Comparison of ENCODE assay signal across 23 mouse cellular contexts in the genomic region with DNA sequence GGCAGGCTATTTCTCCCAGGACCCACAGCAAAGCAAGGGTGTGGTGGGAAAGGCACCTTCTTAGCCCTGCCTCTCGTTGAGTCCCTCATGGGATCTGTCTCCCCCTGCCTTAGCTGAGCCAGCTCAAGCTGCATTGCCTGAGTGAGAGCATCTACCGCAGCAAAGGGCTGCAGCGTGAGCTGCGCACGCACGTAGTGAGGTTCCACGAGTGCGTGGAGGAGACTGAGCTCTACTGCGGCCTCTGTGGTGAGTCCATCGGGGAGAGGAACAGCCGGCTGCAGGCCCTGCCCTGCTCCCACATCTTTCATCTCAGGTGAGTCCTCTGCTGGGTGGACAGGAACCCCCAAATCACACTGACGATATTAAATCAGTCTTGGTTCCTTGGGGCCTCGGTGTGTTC. TPM values are rescaled to one million over a fixed set of nuclear protein-coding genes. Genes with fewer than 3 reads are reported as not detected.
DNase-seq lines count a peak whose midpoint lies in the region; ATAC-seq and TF ChIP-seq lines count a peak whose summit lies in the region.
"Had no signal": no experiment of that assay in that cellular context is flagged by ENCODE, and none has a peak within 500 bp of the region (broad histone marks: within the 10 kb centered on the region; RNA-seq: fewer than 3 reads in every experiment).

No protein-coding gene starts in this region.

- 84% methylated on average over 13 of the region's 13 CpGs for WGBS in hindbrain, embryonic 10.5 days
- 81% methylated on average over 13 of the region's 13 CpGs for WGBS in hindbrain, embryonic 13.5 days
- WGBS in embryonic facial prominence, embryonic 14.5 days, result 82% methylated on average over 13 of the region's 13 CpGs

- no peaks in the 10 kb centered on the region for H3K9me3 ChIP-seq in hindbrain, embryonic 10.5 days
- H3K9me3 ChIP-seq in hindbrain, embryonic 13.5 days, result no peaks in the 10 kb centered on the region; the same call in 1 of the 2 replicates
- H3K9me3 ChIP-seq in ES-Bruce4 (replicated peaks; ENCODE audit: control insufficient read depth, insufficient read depth, low read length, poor library complexity, severe bottlenecking) (no peaks in the 10 kb centered on the region), ES-E14 (ENCODE audit: control insufficient read depth, insufficient read depth, low read depth, low read length) (no peaks in the 10 kb centered on the region)
- H3K9me3 ChIP-seq in embryonic facial prominence, embryonic 14.5 days (ENCODE audit: control insufficient read depth, low read length), result no peaks in the 10 kb centered on the region
- H3K9me3 ChIP-seq: G1E; liver, embryonic 13.5 days; midbrain, embryonic 15.5 days had no signal

- H3K9ac ChIP-seq in hindbrain, embryonic 13.5 days, result no peak overlapping the region
- H3K9ac ChIP-seq in ES-Bruce4 (ENCODE audit: low read depth, poor library complexity, severe bottlenecking) (no peak overlapping the region), ES-E14 (ENCODE audit: insufficient read depth, low read depth, low read length, poor library complexity, severe bottlenecking) (peak overlapping the region; percentile 72; the same call in 1 of the 2 replicates)
- 0 out of 2 replicates have a peak overlapping the region, but pooled peaks have one; percentile 6 for H3K9ac ChIP-seq in embryonic facial prominence, embryonic 14.5 days (ENCODE audit: low read depth, low read length)
- H3K9ac ChIP-seq: liver, embryonic 13.5 days; midbrain, embryonic 15.5 days had no signal

- no peak overlapping the region for H3K4me2 ChIP-seq in hindbrain, embryonic 13.5 days
- no peak overlapping the region for H3K4me2 ChIP-seq in embryonic facial prominence, embryonic 14.5 days (ENCODE audit: low read depth, low read length)
- H3K4me2 ChIP-seq: liver, embryonic 13.5 days; midbrain, embryonic 15.5 days had no signal

- in situ Hi-C loops in ES-E14 (cut with MboI; ENCODE audit: low sequenced_read_pairs in 2 of 2, unreplicated experiment in 2 of 2), result no loop called here

- peaks cover 18% of the 10 kb centered on the region for H3K4me1 ChIP-seq in hindbrain, embryonic 10.5 days (replicated peaks)
- H3K4me1 ChIP-seq in hindbrain, embryonic 13.5 days (replicated peaks), result peaks cover 5% of the 10 kb centered on the region
- peaks cover 4% of the 10 kb centered on the region for H3K4me1 ChIP-seq in ES-Bruce4 (ENCODE audit: control insufficient read depth, insufficient read depth, low read length)
- H3K4me1 ChIP-seq in ES-E14 (ENCODE audit: control insufficient read depth in 2 of 2, insufficient read depth in 2 of 2, low read length in 2 of 2, poor library complexity in 1 of 2), result peaks cover 7 to 23% of the 10 kb centered on the region in 2 experiments; a peak in 3 of 4 replicates
- H3K4me1 ChIP-seq in embryonic facial prominence, embryonic 14.5 days (ENCODE audit: control insufficient read depth, insufficient read depth, low read length), result no peaks in the 10 kb centered on the region
- H3K4me1 ChIP-seq: midbrain, embryonic 15.5 days had no signal

- no peak for TF ChIP-seq EP300 in ES-Bruce4 (IDR thresholded peaks at IDR 0.05; ENCODE audit: insufficient read depth, low read depth, low read length)

- DNase-seq in hindbrain, embryonic 10.5 days (ENCODE audit: low spot score), result no peak
- no peak for DNase-seq in ES-E14 (ENCODE audit: low read depth, low spot score)
- no peak for DNase-seq in embryonic facial prominence, embryonic 14.5 days (ENCODE audit: low spot score)
- DNase-seq in adrenal gland, adult 2 months, result no peak
- no peak for DNase-seq in right cerebral cortex, adult 2 months (ENCODE audit: low spot score in 2 of 2)
- DNase-seq: adrenal gland, postnatal 14 days; cerebellum, adult 2 months; gastrocnemius, postnatal 36 days; heart, postnatal 14 days; kidney, postnatal 36 days; liver, embryonic 13.5 days; lung, adult 2 months; lung, postnatal 14 days; right cerebral cortex, postnatal 4 days; thymus, adult 18-20 months; thymus, postnatal 36 days had no signal

- peak overlapping the region; percentile 71; the same call in 1 of the 2 replicates for H3K27ac ChIP-seq in hindbrain, embryonic 10.5 days
- H3K27ac ChIP-seq in hindbrain, embryonic 13.5 days, result no peak overlapping the region
- H3K27ac ChIP-seq in ES-Bruce4 (ENCODE audit: insufficient read depth, low read length), result no peak overlapping the region
- H3K27ac ChIP-seq in ES-E14 (ENCODE audit: insufficient read depth, low read depth, low read length, poor library complexity, severe bottlenecking), result no peak overlapping the region
- no peak overlapping the region for H3K27ac ChIP-seq in embryonic facial prominence, embryonic 14.5 days (replicated peaks; ENCODE audit: low read depth, low read length)
- H3K27ac ChIP-seq: hindbrain, postnatal 0 days; midbrain, embryonic 15.5 days had no signal

- no peaks in the 10 kb centered on the region for H3K27me3 ChIP-seq in hindbrain, embryonic 10.5 days (ENCODE audit: insufficient read depth, poor library complexity, severe bottlenecking)
- H3K27me3 ChIP-seq in hindbrain, embryonic 13.5 days, result no peaks in the 10 kb centered on the region
- H3K27me3 ChIP-seq in ES-Bruce4 (ENCODE audit: control insufficient read depth, insufficient read depth, low read length, poor library complexity, severe bottlenecking), result no peaks in the 10 kb centered on the region
- no peaks in the 10 kb centered on the region for H3K27me3 ChIP-seq in embryonic facial prominence, embryonic 14.5 days (replicated peaks; ENCODE audit: control insufficient read depth, insufficient read depth, low read length)
- H3K27me3 ChIP-seq: liver, embryonic 13.5 days; midbrain, embryonic 15.5 days had no signal

- ATAC-seq in hindbrain, embryonic 13.5 days (ENCODE audit: low FRiP score), result no peak
- ATAC-seq in embryonic facial prominence, embryonic 14.5 days (ENCODE audit: low read depth), result no peak
- ATAC-seq: hindbrain, postnatal 0 days; midbrain, embryonic 15.5 days had no signal

- no peak overlapping the region for H3K4me3 ChIP-seq in hindbrain, embryonic 10.5 days
- H3K4me3 ChIP-seq in hindbrain, embryonic 13.5 days, result no peak overlapping the region
- H3K4me3 ChIP-seq in ES-Bruce4 (ENCODE audit: low read depth, low read length) (peak overlapping the region; percentile 10), ES-E14 (ENCODE audit: insufficient read depth in 1 of 2, low read depth in 1 of 2, low read length in 2 of 2, poor library complexity in 1 of 2, severe bottlenecking in 1 of 2) (peak overlapping the region; percentile 20 to 51)
- H3K4me3 ChIP-seq in embryonic facial prominence, embryonic 14.5 days (ENCODE audit: low read depth, low read length), result no peak overlapping the region
- H3K4me3 ChIP-seq: liver, embryonic 13.5 days; midbrain, embryonic 15.5 days had no signal

- no peaks in the 10 kb centered on the region for H3K36me3 ChIP-seq in hindbrain, embryonic 10.5 days
- H3K36me3 ChIP-seq in hindbrain, embryonic 13.5 days, result no peaks in the 10 kb centered on the region
- H3K36me3 ChIP-seq in ES-Bruce4 (ENCODE audit: control insufficient read depth, insufficient read depth, low read length, poor library complexity, severe bottlenecking) (no peaks in the 10 kb centered on the region), ES-E14 (ENCODE audit: control insufficient read depth, insufficient read depth, low read length, poor library complexity, severe bottlenecking) (no peaks in the 10 kb centered on the region)
- H3K36me3 ChIP-seq in embryonic facial prominence, embryonic 14.5 days (ENCODE audit: control insufficient read depth, insufficient read depth, low read length), result no peaks in the 10 kb centered on the region
- H3K36me3 ChIP-seq: G1E; liver, embryonic 13.5 days; midbrain, embryonic 15.5 days had no signal

- TF ChIP-seq POLR2A in ES-Bruce4 (IDR thresholded peaks at IDR 0.05; ENCODE audit: insufficient read depth, low read length), result no peak

- TF ChIP-seq CTCF in ES-Bruce4 (IDR thresholded peaks at IDR 0.05; ENCODE audit: low read depth, low read length), result no peak

RNA-seq across cellular contexts. Expression of a gene that starts 9.1 kb away (rescaled TPM):
- polyA plus RNA-seq in hindbrain, embryonic 10.5 days (2016; fragmentation: Nextera tagmentation; extraction: Ambion mirVana), result 341 and 347 TPM in 2 replicates
- 238 and 241 TPM in 2 replicates for polyA plus RNA-seq in hindbrain, embryonic 13.5 days (2015; fragmentation: Nextera tagmentation; extraction: Ambion mirVana)
- polyA plus RNA-seq in ES-Bruce4 (2011; ENCODE audit: insufficient read depth, insufficient read length, low read depth, missing spikeins), result 183 and 203 TPM in 2 replicates
- 226 and 262 TPM in 2 replicates for total RNA-seq in ES-E14 (2012; rRNA removed)
- 309 and 320 TPM in 2 replicates for polyA plus RNA-seq in embryonic facial prominence, embryonic 14.5 days (2014; fragmentation: Nextera tagmentation; extraction: Ambion mirVana)
- total RNA-seq in adrenal gland, adult 2 months (2021), result 100 to 1,000 TPM; 235 to 255 TPM
- polyA plus RNA-seq in adrenal gland, adult 2 months (2012; rRNA removed), result 28.1 and 31.9 TPM in 2 replicates

RNA-seq across cellular contexts. Expression of a gene that starts 9.3 kb away (rescaled TPM):
- 0.41 and 1.7 TPM in 2 replicates for polyA plus RNA-seq in hindbrain, embryonic 10.5 days (2016; fragmentation: Nextera tagmentation; extraction: Ambion mirVana)
- polyA plus RNA-seq in hindbrain, embryonic 13.5 days (2015; fragmentation: Nextera tagmentation; extraction: Ambion mirVana), result 0.99 and 1.6 TPM in 2 replicates
- polyA plus RNA-seq in ES-Bruce4 (2011; ENCODE audit: insufficient read depth, insufficient read length, low read depth, missing spikeins), result 0.42 TPM in 1 of 2 replicates, not detected in the other
- 1.1 and 2.4 TPM in 2 replicates for total RNA-seq in ES-E14 (2012; rRNA removed)
- 35.4 and 40.5 TPM in 2 replicates for polyA plus RNA-seq in embryonic facial prominence, embryonic 14.5 days (2014; fragmentation: Nextera tagmentation; extraction: Ambion mirVana)
- 1 to 10 TPM in 1 of 2 experiments, under 1 TPM in 1; 0.72 to 3.1 TPM for total RNA-seq in adrenal gland, adult 2 months (2021)
- polyA plus RNA-seq in adrenal gland, adult 2 months (2012; rRNA removed), result 3.8 and 5.0 TPM in 2 replicates
- total RNA-seq: hindbrain, postnatal 0 days; megakaryocyte-erythroid progenitor cell, adult 5-6 weeks had no signal

RNA-seq across cellular contexts. Expression of a gene that starts 25.5 kb away (rescaled TPM):
- 21.3 and 25.8 TPM in 2 replicates for polyA plus RNA-seq in hindbrain, embryonic 10.5 days (2016; fragmentation: Nextera tagmentation; extraction: Ambion mirVana)
- polyA plus RNA-seq in hindbrain, embryonic 13.5 days (2015; fragmentation: Nextera tagmentation; extraction: Ambion mirVana), result 28.1 and 29.4 TPM in 2 replicates
- polyA plus RNA-seq in ES-Bruce4 (2011; ENCODE audit: insufficient read depth, insufficient read length, low read depth, missing spikeins), result 9.2 and 14.1 TPM in 2 replicates
- 18.3 and 20.1 TPM in 2 replicates for total RNA-seq in ES-E14 (2012; rRNA removed)
- polyA plus RNA-seq in embryonic facial prominence, embryonic 14.5 days (2014; fragmentation: Nextera tagmentation; extraction: Ambion mirVana), result 62.1 and 64.8 TPM in 2 replicates
- 10 to 100 TPM; 27.7 to 36.7 TPM for total RNA-seq in adrenal gland, adult 2 months (2021)
- polyA plus RNA-seq in adrenal gland, adult 2 months (2012; rRNA removed), result 60.4 and 66.7 TPM in 2 replicates

RNA-seq across cellular contexts. Expression of a gene that starts 37.5 kb away (rescaled TPM):
- polyA plus RNA-seq in hindbrain, embryonic 10.5 days (2016; fragmentation: Nextera tagmentation; extraction: Ambion mirVana), result 4.3 TPM in 2 replicates
- polyA plus RNA-seq in hindbrain, embryonic 13.5 days (2015; fragmentation: Nextera tagmentation; extraction: Ambion mirVana), result 3.5 and 3.9 TPM in 2 replicates
- not detected in 2 replicates for polyA plus RNA-seq in ES-Bruce4 (2011; ENCODE audit: insufficient read depth, insufficient read length, low read depth, missing spikeins)
- 0.31 and 0.32 TPM in 2 replicates for total RNA-seq in ES-E14 (2012; rRNA removed)
- 10.2 and 10.6 TPM in 2 replicates for polyA plus RNA-seq in embryonic facial prominence, embryonic 14.5 days (2014; fragmentation: Nextera tagmentation; extraction: Ambion mirVana)
- 1 to 10 TPM; 5.0 to 7.1 TPM for total RNA-seq in adrenal gland, adult 2 months (2021)
- polyA plus RNA-seq in adrenal gland, adult 2 months (2012; rRNA removed), result 17.6 and 21.9 TPM in 2 replicates
- polyA plus RNA-seq: C2C12 had no signal

Comparison
In these comparisons a context has a peak if more than half of its experiments do, and no peak if none do; other contexts are left out.
1. H3K4me3 ChIP-seq: peak in ES-Bruce4 (single experiment) and ES-E14 (2 of 2); none in hindbrain, embryonic 10.5 days (single experiment), hindbrain, embryonic 13.5 days (single experiment) and embryonic facial prominence, embryonic 14.5 days (single experiment).
2. H3K9ac ChIP-seq: peak in ES-E14 (single experiment) and embryonic facial prominence, embryonic 14.5 days (single experiment); none in hindbrain, embryonic 13.5 days (single experiment) and ES-Bruce4 (single experiment).